Comparison of ENCODE assay signal across 8 mouse cellular contexts in genomic region chr10:96955036-96955775, GRCm38 (mm10).
A peak's percentile ranks its signal among the peaks of the same experiment; 100 is the strongest.
DNase-seq lines count a peak whose midpoint lies in the region; ATAC-seq and TF ChIP-seq lines count a peak whose summit lies in the region.

No protein-coding gene starts in this region.

- H3K4me1 ChIP-seq in embryonic facial prominence, embryonic 12.5 days, result peaks cover 2% of the 10 kb centered on the region; the same call in 1 of the 2 replicates
- no peaks in the 10 kb centered on the region; the same call in 1 of the 2 replicates for H3K4me1 ChIP-seq in intestine, postnatal 0 days (replicated peaks; ENCODE audit: control insufficient read depth, insufficient read depth, low read length)
- peaks cover 6% of the 10 kb centered on the region for H3K4me1 ChIP-seq in olfactory bulb, adult 2 months (ENCODE audit: control insufficient read depth, insufficient read depth, low read length)

- no peak; the same call in 1 of the 2 replicates for ATAC-seq in embryonic facial prominence, embryonic 12.5 days (ENCODE audit: insufficient number of reproducible peaks, insufficient read depth, low FRiP score, low TSS enrichment)
- ATAC-seq in intestine, postnatal 0 days, result no peak

- TF ChIP-seq CTCF in layer of hippocampus, adult 2 months (conservative IDR thresholded peaks at IDR 0.05), result no peak
- TF ChIP-seq CTCF in intestine, postnatal 0 days (IDR thresholded peaks at IDR 0.05; ENCODE audit: low read depth), result no peak
- no peak for TF ChIP-seq CTCF in olfactory bulb, adult 2 months (IDR thresholded peaks at IDR 0.05; ENCODE audit: insufficient read depth, low read depth, low read length)

- DNase-seq in layer of hippocampus, adult 2 months (ENCODE audit: low spot score in 2 of 2), result no peak
- DNase-seq in layer of hippocampus, adult 8-10 months (ENCODE audit: low spot score in 2 of 2), result no peak
- no peak for DNase-seq in heart, postnatal 14 days
- DNase-seq in adipocyte (ENCODE audit: low spot score), result no peak
- no peak for DNase-seq in lung, postnatal 10 days

- no peak for TF ChIP-seq POLR2A in olfactory bulb, adult 2 months (IDR thresholded peaks at IDR 0.05; ENCODE audit: insufficient read depth, low read depth, low read length)

- H3K36me3 ChIP-seq in embryonic facial prominence, embryonic 12.5 days, result no peaks in the 10 kb centered on the region
- no peaks in the 10 kb centered on the region for H3K36me3 ChIP-seq in intestine, postnatal 0 days (ENCODE audit: control insufficient read depth, insufficient read depth)

- 17% methylated on average over 12 of the region's 12 CpGs for WGBS in embryonic facial prominence, embryonic 12.5 days
- 46% methylated on average over 12 of the region's 12 CpGs for WGBS in intestine, postnatal 0 days
- 26% methylated on average over 12 of the region's 12 CpGs for WGBS in olfactory bulb, adult 2 months

- H3K4me2 ChIP-seq in embryonic facial prominence, embryonic 12.5 days (replicated peaks), result peak overlapping the region; percentile 42
- H3K4me2 ChIP-seq in intestine, postnatal 0 days (replicated peaks; ENCODE audit: low read depth), result peak overlapping the region; percentile 45

- H3K27me3 ChIP-seq in embryonic facial prominence, embryonic 12.5 days, result no peaks in the 10 kb centered on the region
- H3K27me3 ChIP-seq in intestine, postnatal 0 days (replicated peaks; ENCODE audit: control insufficient read depth, insufficient read depth, low read length), result no peaks in the 10 kb centered on the region

- intact Hi-C loops in heart, postnatal 14 days (cut with DNase I), result no loop called here

- H3K9me3 ChIP-seq in embryonic facial prominence, embryonic 12.5 days, result no peaks in the 10 kb centered on the region
- no peaks in the 10 kb centered on the region for H3K9me3 ChIP-seq in intestine, postnatal 0 days (ENCODE audit: control insufficient read depth)

- peak overlapping the region; percentile 35 for H3K4me3 ChIP-seq in layer of hippocampus, adult 2 months
- H3K4me3 ChIP-seq in embryonic facial prominence, embryonic 12.5 days, result 0 out of 2 replicates have a peak overlapping the region, but pooled peaks have one; percentile 9
- H3K4me3 ChIP-seq in intestine, postnatal 0 days (ENCODE audit: low read depth, low read length), result no peak overlapping the region
- H3K4me3 ChIP-seq in olfactory bulb, adult 2 months (ENCODE audit: insufficient read depth, low read depth, low read length), result no peak overlapping the region

- no peak overlapping the region for H3K9ac ChIP-seq in embryonic facial prominence, embryonic 12.5 days
- H3K9ac ChIP-seq in intestine, postnatal 0 days (ENCODE audit: low read depth, low read length), result no peak overlapping the region

- no peak overlapping the region for H3K27ac ChIP-seq in layer of hippocampus, adult 2 months
- H3K27ac ChIP-seq in embryonic facial prominence, embryonic 12.5 days, result 0 out of 2 replicates have a peak overlapping the region, but pooled peaks have one; percentile 30
- no peak overlapping the region for H3K27ac ChIP-seq in intestine, postnatal 0 days (ENCODE audit: low read depth, low read length)
- H3K27ac ChIP-seq in olfactory bulb, adult 2 months (ENCODE audit: insufficient read depth, low read depth, low read length), result peak overlapping the region; percentile 12; the same call in 1 of the 2 replicates

Comparison
In these comparisons a context has a peak if more than half of its experiments do, and no peak if none do; other contexts are left out.
1. H3K27ac ChIP-seq: peak in embryonic facial prominence, embryonic 12.5 days (single experiment) and olfactory bulb, adult 2 months (single experiment); none in layer of hippocampus, adult 2 months (single experiment) and intestine, postnatal 0 days (single experiment).
2. H3K4me3 ChIP-seq: peak in layer of hippocampus, adult 2 months (single experiment) and embryonic facial prominence, embryonic 12.5 days (single experiment); none in intestine, postnatal 0 days (single experiment) and olfactory bulb, adult 2 months (single experiment).